Comparison of ENCODE assay signal across 14 mouse cellular contexts in the genomic region with DNA sequence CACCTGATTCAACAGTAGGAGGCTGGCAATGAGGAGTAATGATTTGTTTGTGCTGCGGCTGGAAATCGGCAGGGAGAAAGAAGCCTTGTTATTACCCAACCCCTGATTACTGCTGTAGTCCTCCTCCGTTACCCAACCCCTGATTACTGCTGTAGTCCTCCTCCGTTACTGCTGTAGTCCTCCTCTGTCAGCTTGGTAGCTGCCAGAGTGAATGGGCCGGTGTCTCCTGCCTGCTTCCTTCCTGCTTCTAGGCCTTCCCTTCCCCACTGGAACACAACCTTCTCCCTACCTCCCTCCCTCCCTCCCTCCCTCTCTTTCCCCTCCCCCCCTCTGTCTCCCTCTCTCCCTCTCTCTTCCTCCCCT. TPM values are rescaled to one million over a fixed set of nuclear protein-coding genes. Genes with fewer than 3 reads are reported as not detected.
DNase-seq lines count a peak whose midpoint lies in the region; ATAC-seq and TF ChIP-seq lines count a peak whose summit lies in the region.
"Had no signal": no experiment of that assay in that cellular context is flagged by ENCODE, and none has a peak within 500 bp of the region (broad histone marks: within the 10 kb centered on the region; RNA-seq: fewer than 3 reads in every experiment).

No protein-coding gene starts in this region.

- TF ChIP-seq EP300 in stomach, postnatal 0 days (optimal IDR thresholded peaks at IDR 0.05): no peak

- no peaks in the 10 kb centered on the region for H3K27me3 ChIP-seq in heart, embryonic 12.5 days (replicated peaks)
- no peaks in the 10 kb centered on the region for H3K27me3 ChIP-seq in midbrain, embryonic 13.5 days
- H3K27me3 ChIP-seq in midbrain, embryonic 15.5 days (replicated peaks): no peaks in the 10 kb centered on the region
- no peaks in the 10 kb centered on the region for H3K27me3 ChIP-seq in intestine, postnatal 0 days (replicated peaks; ENCODE audit: control insufficient read depth, insufficient read depth, low read length)
- H3K27me3 ChIP-seq in stomach, postnatal 0 days (ENCODE audit: control insufficient read depth, insufficient read depth, low read length): no peaks in the 10 kb centered on the region

- no peaks in the 10 kb centered on the region for H3K9me3 ChIP-seq in heart, embryonic 12.5 days (replicated peaks)
- no peaks in the 10 kb centered on the region for H3K9me3 ChIP-seq in midbrain, embryonic 13.5 days
- H3K9me3 ChIP-seq in midbrain, embryonic 15.5 days: no peaks in the 10 kb centered on the region
- H3K9me3 ChIP-seq in intestine, postnatal 0 days (ENCODE audit: control insufficient read depth): no peaks in the 10 kb centered on the region
- no peaks in the 10 kb centered on the region for H3K9me3 ChIP-seq in stomach, postnatal 0 days (ENCODE audit: control insufficient read depth, low read length)

- no peak overlapping the region for H3K4me3 ChIP-seq in heart, embryonic 12.5 days
- no peak overlapping the region for H3K4me3 ChIP-seq in midbrain, embryonic 13.5 days (replicated peaks)
- H3K4me3 ChIP-seq in midbrain, embryonic 15.5 days: no peak overlapping the region
- H3K4me3 ChIP-seq in intestine, postnatal 0 days (ENCODE audit: low read depth, low read length): no peak overlapping the region
- no peak overlapping the region for H3K4me3 ChIP-seq in stomach, postnatal 0 days (ENCODE audit: low read depth, low read length)

- peaks cover 6% of the 10 kb centered on the region; the same call in 1 of the 2 replicates for H3K36me3 ChIP-seq in heart, embryonic 12.5 days
- H3K36me3 ChIP-seq in midbrain, embryonic 13.5 days: no peaks in the 10 kb centered on the region
- H3K36me3 ChIP-seq in midbrain, embryonic 15.5 days (replicated peaks): no peaks in the 10 kb centered on the region
- no peaks in the 10 kb centered on the region for H3K36me3 ChIP-seq in intestine, postnatal 0 days (ENCODE audit: control insufficient read depth, insufficient read depth)
- H3K36me3 ChIP-seq in stomach, postnatal 0 days (ENCODE audit: control insufficient read depth, insufficient read depth, low read length): no peaks in the 10 kb centered on the region

- no peak for TF ChIP-seq CTCF in intestine, postnatal 0 days (IDR thresholded peaks at IDR 0.05; ENCODE audit: low read depth)
- TF ChIP-seq CTCF in stomach, postnatal 0 days (IDR thresholded peaks at IDR 0.05; ENCODE audit: low read depth): no peak

- ATAC-seq in heart, embryonic 12.5 days (ENCODE audit: insufficient number of reproducible peaks, low FRiP score): no peak
- ATAC-seq in midbrain, embryonic 13.5 days: no peak
- ATAC-seq in midbrain, embryonic 15.5 days (replicated peaks): no peak
- no peak for ATAC-seq in intestine, postnatal 0 days
- ATAC-seq in stomach, postnatal 0 days (ENCODE audit: low FRiP score, low TSS enrichment): no peak
- ATAC-seq: forebrain, postnatal 0 days had no signal

- H3K4me1 ChIP-seq in heart, embryonic 12.5 days (replicated peaks): peaks cover 63% of the 10 kb centered on the region
- peaks cover 47% of the 10 kb centered on the region for H3K4me1 ChIP-seq in midbrain, embryonic 13.5 days (replicated peaks)
- H3K4me1 ChIP-seq in midbrain, embryonic 15.5 days: peaks cover 25% of the 10 kb centered on the region
- H3K4me1 ChIP-seq in intestine, postnatal 0 days (replicated peaks; ENCODE audit: control insufficient read depth, insufficient read depth, low read length): peaks cover 15% of the 10 kb centered on the region
- H3K4me1 ChIP-seq in stomach, postnatal 0 days (replicated peaks; ENCODE audit: control insufficient read depth, insufficient read depth): peaks cover 15% of the 10 kb centered on the region

- no peak overlapping the region for H3K4me2 ChIP-seq in heart, embryonic 12.5 days
- no peak overlapping the region for H3K4me2 ChIP-seq in midbrain, embryonic 13.5 days (replicated peaks)
- H3K4me2 ChIP-seq in midbrain, embryonic 15.5 days: no peak overlapping the region
- H3K4me2 ChIP-seq in intestine, postnatal 0 days (replicated peaks; ENCODE audit: low read depth): no peak overlapping the region; the same call in 1 of the 2 replicates
- H3K4me2 ChIP-seq in stomach, postnatal 0 days (replicated peaks; ENCODE audit: low read depth): no peak overlapping the region
- H3K4me2 ChIP-seq: lung, embryonic 14.5 days had no signal

- H3K27ac ChIP-seq in heart, embryonic 12.5 days (ENCODE audit: poor library complexity, severe bottlenecking): peak overlapping the region; percentile 12; the same call in 1 of the 2 replicates
- H3K27ac ChIP-seq in midbrain, embryonic 13.5 days: 0 out of 2 replicates have a peak overlapping the region, but pooled peaks have one; percentile 12
- H3K27ac ChIP-seq in midbrain, embryonic 15.5 days: no peak overlapping the region
- H3K27ac ChIP-seq in intestine, postnatal 0 days (ENCODE audit: low read depth, low read length): peak overlapping the region; percentile 46; the same call in 1 of the 2 replicates
- peak overlapping the region; percentile 91 for H3K27ac ChIP-seq in stomach, postnatal 0 days (replicated peaks)

- 67% methylated on average over 5 of the region's 5 CpGs for WGBS in heart, embryonic 12.5 days
- WGBS in midbrain, embryonic 13.5 days: 68% methylated on average over 5 of the region's 5 CpGs
- 64% methylated on average over 5 of the region's 5 CpGs for WGBS in midbrain, embryonic 15.5 days
- 21% methylated on average over 5 of the region's 5 CpGs for WGBS in intestine, postnatal 0 days
- 25% methylated on average over 5 of the region's 5 CpGs for WGBS in stomach, postnatal 0 days

- no peak overlapping the region for H3K9ac ChIP-seq in heart, embryonic 12.5 days
- peak overlapping the region; percentile 8; the same call in 1 of the 2 replicates for H3K9ac ChIP-seq in midbrain, embryonic 13.5 days (replicated peaks)
- H3K9ac ChIP-seq in midbrain, embryonic 15.5 days: no peak overlapping the region
- H3K9ac ChIP-seq in intestine, postnatal 0 days (ENCODE audit: low read depth, low read length): no peak overlapping the region
- H3K9ac ChIP-seq in stomach, postnatal 0 days (ENCODE audit: low read length): peak overlapping the region; percentile 31; the same call in 1 of the 2 replicates
- H3K9ac ChIP-seq: forebrain, postnatal 0 days; lung, embryonic 14.5 days had no signal

- DNase-seq in heart, adult 9 months (ENCODE audit: low spot score in 2 of 2): no peak
- no peak for DNase-seq in stomach, postnatal 0 days (ENCODE audit: low spot score)
- no peak for DNase-seq in heart, adult 18-20 months
- no peak for DNase-seq in gastrocnemius, adult 8-10 months (ENCODE audit: low spot score in 2 of 2)
- DNase-seq: cerebellum, postnatal 10 days; forebrain, postnatal 0 days; lung, embryonic 14.5 days had no signal

RNA-seq across cellular contexts. Expression of a gene that starts 17.7 kb away (rescaled TPM):
- 13.7 and 14.8 TPM in 2 replicates for polyA plus RNA-seq in heart, embryonic 12.5 days (2016; fragmentation: Nextera tagmentation; extraction: Ambion mirVana)
- 10.7 and 14.2 TPM in 2 replicates for polyA plus RNA-seq in midbrain, embryonic 13.5 days (2015; fragmentation: Nextera tagmentation; extraction: Ambion mirVana)
- 17.9 and 18.7 TPM in 2 replicates for polyA plus RNA-seq in midbrain, embryonic 15.5 days (2015; fragmentation: Nextera tagmentation; extraction: Ambion mirVana)
- 5.8 and 6.1 TPM in 2 replicates for polyA plus RNA-seq in intestine, postnatal 0 days (2015; fragmentation: Nextera tagmentation; extraction: Ambion mirVana)
- polyA plus RNA-seq in stomach, postnatal 0 days (2015; fragmentation: Nextera tagmentation; extraction: Ambion mirVana): 8.5 and 10.2 TPM in 2 replicates
- 10 to 100 TPM; 41.3 to 48.0 TPM for total RNA-seq in heart, adult 18-20 months (2021)
- total RNA-seq in gastrocnemius, adult 8-10 months (2022): 10 to 100 TPM; 32.5 to 38.7 (median 33.7) TPM

RNA-seq across cellular contexts. Expression of a gene that starts 35.3 kb away (rescaled TPM):
- not detected in 2 replicates for polyA plus RNA-seq in heart, embryonic 12.5 days (2016; fragmentation: Nextera tagmentation; extraction: Ambion mirVana)
- not detected in 2 replicates for polyA plus RNA-seq in midbrain, embryonic 13.5 days (2015; fragmentation: Nextera tagmentation; extraction: Ambion mirVana)
- polyA plus RNA-seq in midbrain, embryonic 15.5 days (2015; fragmentation: Nextera tagmentation; extraction: Ambion mirVana): not detected in 2 replicates
- not detected in 2 replicates for polyA plus RNA-seq in intestine, postnatal 0 days (2015; fragmentation: Nextera tagmentation; extraction: Ambion mirVana)
- not detected in 2 replicates for polyA plus RNA-seq in stomach, postnatal 0 days (2015; fragmentation: Nextera tagmentation; extraction: Ambion mirVana)
- not detected for total RNA-seq in heart, adult 18-20 months (2021)
- not detected for total RNA-seq in gastrocnemius, adult 8-10 months (2022)
- total RNA-seq: adrenal gland, postnatal 14 days; hematopoietic stem cell, adult 5-6 weeks had no signal
- polyA plus RNA-seq: forebrain, postnatal 0 days; large intestine, adult 2 months; lung, embryonic 14.5 days had no signal

RNA-seq across cellular contexts. Expression of a gene that starts 38.7 kb away (rescaled TPM):
- 0.37 TPM in 1 of 2 replicates, not detected in the other for polyA plus RNA-seq in heart, embryonic 12.5 days (2016; fragmentation: Nextera tagmentation; extraction: Ambion mirVana)
- polyA plus RNA-seq in midbrain, embryonic 13.5 days (2015; fragmentation: Nextera tagmentation; extraction: Ambion mirVana): not detected in 2 replicates
- polyA plus RNA-seq in midbrain, embryonic 15.5 days (2015; fragmentation: Nextera tagmentation; extraction: Ambion mirVana): not detected in 2 replicates
- polyA plus RNA-seq in intestine, postnatal 0 days (2015; fragmentation: Nextera tagmentation; extraction: Ambion mirVana): 0.12 TPM in 1 of 2 replicates, not detected in the other
- polyA plus RNA-seq in stomach, postnatal 0 days (2015; fragmentation: Nextera tagmentation; extraction: Ambion mirVana): not detected in 2 replicates
- not detected for total RNA-seq in heart, adult 18-20 months (2021)
- 10 to 100 TPM; 11.2 to 20.5 (median 14.7) TPM for total RNA-seq in gastrocnemius, adult 8-10 months (2022)
- total RNA-seq: adrenal gland, postnatal 14 days; forebrain, postnatal 0 days; hematopoietic stem cell, adult 5-6 weeks had no signal
- polyA plus RNA-seq: lung, embryonic 14.5 days had no signal

RNA-seq across cellular contexts. Expression of a gene that starts 40.5 kb away (rescaled TPM):
- polyA plus RNA-seq in heart, embryonic 12.5 days (2016; fragmentation: Nextera tagmentation; extraction: Ambion mirVana): 12.6 TPM in 2 replicates
- polyA plus RNA-seq in midbrain, embryonic 13.5 days (2015; fragmentation: Nextera tagmentation; extraction: Ambion mirVana): 5.2 and 6.5 TPM in 2 replicates
- 13.8 and 14.8 TPM in 2 replicates for polyA plus RNA-seq in midbrain, embryonic 15.5 days (2015; fragmentation: Nextera tagmentation; extraction: Ambion mirVana)
- 5.9 and 6.3 TPM in 2 replicates for polyA plus RNA-seq in intestine, postnatal 0 days (2015; fragmentation: Nextera tagmentation; extraction: Ambion mirVana)
- polyA plus RNA-seq in stomach, postnatal 0 days (2015; fragmentation: Nextera tagmentation; extraction: Ambion mirVana): 16.2 and 17.7 TPM in 2 replicates
- 1 to 10 TPM; 5.9 to 6.1 TPM for total RNA-seq in heart, adult 18-20 months (2021)
- 10 to 100 TPM; 15.3 to 17.8 (median 15.4) TPM for total RNA-seq in gastrocnemius, adult 8-10 months (2022)

RNA-seq across cellular contexts. Expression of a gene that starts 47.6 kb away (rescaled TPM):
- polyA plus RNA-seq in heart, embryonic 12.5 days (2016; fragmentation: Nextera tagmentation; extraction: Ambion mirVana): not detected in 2 replicates
- polyA plus RNA-seq in midbrain, embryonic 13.5 days (2015; fragmentation: Nextera tagmentation; extraction: Ambion mirVana): not detected in 2 replicates
- not detected in 2 replicates for polyA plus RNA-seq in midbrain, embryonic 15.5 days (2015; fragmentation: Nextera tagmentation; extraction: Ambion mirVana)
- polyA plus RNA-seq in intestine, postnatal 0 days (2015; fragmentation: Nextera tagmentation; extraction: Ambion mirVana): not detected in 2 replicates
- polyA plus RNA-seq in stomach, postnatal 0 days (2015; fragmentation: Nextera tagmentation; extraction: Ambion mirVana): not detected in 2 replicates
- not detected for total RNA-seq in heart, adult 18-20 months (2021)
- not detected for total RNA-seq in gastrocnemius, adult 8-10 months (2022)
- total RNA-seq: adrenal gland, postnatal 14 days; forebrain, postnatal 0 days; hematopoietic stem cell, adult 5-6 weeks had no signal
- polyA plus RNA-seq: forebrain, postnatal 0 days; large intestine, adult 2 months; lung, embryonic 14.5 days had no signal

Comparison
In these comparisons a context has a peak if more than half of its experiments do, and no peak if none do; other contexts are left out.
1. H3K9ac ChIP-seq: peak in midbrain, embryonic 13.5 days (single experiment) and stomach, postnatal 0 days (single experiment); none in heart, embryonic 12.5 days (single experiment), midbrain, embryonic 15.5 days (single experiment) and intestine, postnatal 0 days (single experiment).